Mouse (Mus musculus) small intestine, adult 2 months (tissue): Measurements from ENCODE around the gene Paqr6.

Experiments used
- CTCF ChIP-seq: fragments of 200-500 bp; IDR thresholded peaks from 2 replicates; pipeline ENCODE4 v1.5.1; 2012; ENCODE audit warnings: low read depth, mild to moderate bottlenecking, control low read depth, inconsistent platforms, low read length, moderate library complexity, mixed read lengths; ENCODE audit not compliant: insufficient replicate concordance, insufficient read length; ENCODE audit errors: extremely low read depth
- POLR2A ChIP-seq: fragments of 200-500 bp; IDR thresholded peaks from 2 replicates; pipeline ENCODE4 v1.6.1; 2012; ENCODE audit warnings: low read depth, mild to moderate bottlenecking, control low read depth, inconsistent platforms, low read length, moderate library complexity

DNA sequence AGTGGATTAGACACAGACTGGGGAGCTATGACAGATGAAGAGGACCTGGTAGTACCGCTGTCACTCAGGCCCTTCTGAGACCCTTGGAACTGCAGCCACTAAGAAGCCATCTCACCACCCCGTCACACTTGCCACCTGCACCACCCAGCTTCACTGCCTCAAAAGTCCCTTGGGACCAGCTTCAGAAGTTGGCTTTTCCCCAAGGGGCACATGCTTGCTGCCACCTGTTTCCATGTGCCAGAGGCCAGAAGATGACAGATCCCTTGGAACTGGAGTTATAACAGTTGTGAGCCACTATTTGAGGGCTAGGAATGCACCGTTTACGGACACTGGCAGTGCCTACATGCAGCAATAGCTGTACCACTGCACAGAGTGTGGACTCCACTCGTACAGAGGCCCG, 30.9 kb downstream of the Paqr6 start:
- TF ChIP-seq POLR2A, result no peak
- TF ChIP-seq CTCF, result no peak
